Mouse (Mus musculus) cerebellum, postnatal 25 days (tissue): Measurements from ENCODE around the gene Eif2b3.
A peak's percentile ranks its signal among the peaks of the same experiment; 100 is the strongest.

ENCODE experiments used
- DNase-seq, 2 experiments: peaks; one replicate each; pipeline ENCODE4 v3.0.0; 2021; ENCODE audit warnings: mixed read lengths in 2 of 2

The Eif2b3 gene

DNA sequence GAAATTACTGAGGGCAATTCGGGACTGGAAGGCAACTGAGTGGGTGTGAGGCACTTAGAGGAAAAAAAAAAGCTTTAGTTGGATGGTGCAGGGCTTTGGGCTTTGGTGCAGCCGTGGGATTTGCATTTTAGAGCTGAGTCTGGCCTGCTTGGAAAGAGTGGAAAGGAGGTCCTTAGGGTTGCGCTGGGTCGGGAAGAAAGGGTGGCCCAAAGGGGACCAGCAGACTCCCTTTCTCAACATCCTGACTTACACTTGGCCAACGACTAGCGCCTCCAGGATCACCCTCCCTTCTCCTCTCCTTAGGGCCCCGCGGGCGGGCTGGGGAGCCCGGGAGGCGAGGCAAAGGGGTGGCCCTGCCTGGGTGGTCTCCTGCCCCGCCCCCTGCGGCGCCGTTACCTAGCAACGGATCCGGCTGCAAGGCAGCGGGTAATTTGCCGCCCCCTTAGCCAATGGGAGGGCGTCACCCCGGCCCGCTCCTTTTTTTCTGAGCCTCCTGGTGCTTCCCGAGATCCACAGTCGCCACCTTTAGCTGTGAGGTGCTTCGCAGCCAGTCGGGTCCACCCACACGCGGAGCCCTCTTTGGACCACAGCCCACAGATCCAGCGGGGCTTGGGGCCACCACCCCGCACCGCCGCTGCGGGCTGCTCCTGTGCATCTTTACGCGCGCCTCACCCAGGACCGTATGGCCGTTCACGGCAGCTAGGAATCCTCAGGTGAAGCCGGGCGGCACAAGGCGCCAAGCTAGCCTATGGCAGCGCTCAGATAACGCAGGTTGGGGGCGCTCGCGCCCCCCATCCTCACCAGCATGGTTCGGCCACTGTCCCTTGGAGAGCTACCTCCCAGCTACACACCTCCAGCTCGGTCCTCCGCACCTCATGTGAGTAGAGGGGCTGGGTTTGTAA, 76.6 kb downstream of the Eif2b3 start, which contains the start of gene Ptch2:
Ptch2 (plus strand) TSS at position 525 of the 902 bp plus-strand sequence.
- DNase-seq = peak; percentile 47 to 66

DNA sequence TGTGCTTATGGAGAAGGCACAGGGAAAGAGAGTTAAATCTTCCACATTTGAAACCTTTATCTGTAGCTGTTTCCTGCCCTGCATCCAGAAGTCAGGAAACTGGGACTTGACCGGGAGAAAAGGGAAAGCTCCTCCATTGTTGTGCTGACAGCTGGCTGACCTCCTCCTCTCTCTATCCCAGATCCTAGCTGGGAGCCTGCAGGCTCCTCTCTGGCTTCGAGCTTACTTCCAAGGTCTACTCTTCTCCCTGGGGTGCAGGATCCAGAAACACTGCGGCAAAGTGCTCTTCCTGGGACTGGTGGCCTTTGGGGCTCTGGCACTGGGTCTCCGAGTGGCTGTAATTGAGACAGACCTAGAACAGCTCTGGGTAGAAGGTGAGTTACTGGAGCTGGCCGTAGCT, 77.5 kb downstream of the Eif2b3 start:
- no peak for DNase-seq

DNA sequence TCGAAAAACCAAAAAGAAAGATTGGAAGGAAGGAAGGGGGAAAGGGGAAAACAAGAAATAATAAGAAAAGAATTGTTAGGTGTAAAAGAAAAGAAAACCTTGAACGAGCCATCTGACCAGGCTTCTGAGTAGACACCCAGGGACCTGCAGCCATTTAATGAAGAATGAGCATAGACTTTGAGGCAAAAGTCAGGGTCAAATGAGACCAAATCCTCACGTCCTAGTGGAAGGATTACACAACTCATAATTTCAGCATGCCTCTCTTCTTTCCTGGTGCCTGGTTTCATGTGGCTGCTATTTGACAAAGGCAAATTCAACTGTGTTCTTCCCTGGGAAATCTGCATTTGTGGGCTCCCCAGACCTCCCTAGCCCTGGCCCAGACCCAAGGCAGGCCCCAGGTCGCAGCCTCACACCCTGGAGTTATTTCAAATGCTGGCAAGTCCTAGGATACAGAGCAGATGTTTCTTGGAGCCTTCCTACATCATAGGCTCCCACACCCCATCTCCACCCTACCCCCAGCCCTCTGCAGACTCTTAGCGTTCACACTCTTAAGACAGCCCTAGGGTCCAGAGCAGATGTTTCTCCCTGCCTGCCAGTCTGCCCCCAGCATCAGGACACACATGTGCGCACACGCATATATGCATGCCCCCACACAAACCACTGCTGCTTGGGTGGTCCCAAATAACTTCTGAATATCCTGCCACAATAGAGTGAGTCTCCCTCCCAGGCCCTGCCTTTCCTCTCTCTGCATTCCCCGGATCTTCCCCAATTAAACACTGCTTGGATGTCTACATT, 79.0 kb downstream of the Eif2b3 start:
- no peak for DNase-seq

DNA sequence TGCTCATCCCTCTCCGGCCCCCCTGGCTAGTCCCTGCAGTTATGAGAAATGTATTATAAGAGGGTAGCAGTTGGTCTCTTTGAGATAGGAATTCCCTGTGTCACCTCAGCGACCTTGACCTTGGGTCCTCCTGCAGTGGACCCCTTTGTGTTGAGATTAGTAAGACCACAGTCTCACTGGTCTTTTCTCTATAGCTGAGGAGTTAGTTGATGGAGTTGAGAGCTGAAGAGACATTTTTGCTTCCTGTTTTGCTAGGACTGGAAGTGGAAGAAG, 79.5 kb downstream of the Eif2b3 start:
- no peak for DNase-seq

DNA sequence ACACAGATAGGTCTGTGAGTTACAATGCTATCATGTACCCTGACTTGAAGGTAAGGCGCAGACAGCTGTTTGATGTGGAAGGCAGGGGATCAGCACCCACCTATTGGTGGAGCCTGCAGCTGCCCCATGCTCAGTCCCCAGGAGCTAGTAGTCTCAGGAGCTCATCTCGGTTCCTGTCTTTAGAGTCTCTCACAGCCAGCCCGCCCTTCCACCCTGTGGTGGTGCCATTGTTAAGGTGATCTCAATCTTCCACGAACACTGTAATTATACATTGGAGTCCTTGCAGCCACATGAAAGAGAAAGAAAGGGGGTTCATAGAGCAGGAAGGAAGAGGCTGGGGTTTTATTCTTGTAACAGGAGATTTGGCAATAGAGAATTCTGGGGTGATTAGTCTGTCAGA, 80.8 kb downstream of the Eif2b3 start:
- DNase-seq = no peak

DNA sequence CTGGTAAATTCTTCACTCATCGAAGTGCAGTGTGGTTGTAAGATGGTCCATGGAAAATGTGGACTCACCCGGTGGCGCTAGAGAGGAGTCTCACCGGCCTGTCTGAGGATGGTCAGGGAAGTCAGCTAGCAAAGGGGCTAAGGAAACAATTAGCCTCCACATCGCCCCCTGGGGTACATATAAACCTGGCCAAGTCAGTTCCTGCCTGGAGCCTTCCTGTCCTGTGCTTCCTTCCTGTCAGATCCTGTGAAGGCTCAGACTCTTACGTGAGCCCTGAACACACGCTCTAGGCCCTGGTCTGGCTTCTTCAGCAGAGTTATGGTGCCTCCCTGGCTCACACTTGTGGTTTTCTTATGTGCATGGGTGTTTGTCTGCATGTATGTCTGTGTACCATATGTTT, 82.0 kb downstream of the Eif2b3 start:
- no peak for DNase-seq

DNA sequence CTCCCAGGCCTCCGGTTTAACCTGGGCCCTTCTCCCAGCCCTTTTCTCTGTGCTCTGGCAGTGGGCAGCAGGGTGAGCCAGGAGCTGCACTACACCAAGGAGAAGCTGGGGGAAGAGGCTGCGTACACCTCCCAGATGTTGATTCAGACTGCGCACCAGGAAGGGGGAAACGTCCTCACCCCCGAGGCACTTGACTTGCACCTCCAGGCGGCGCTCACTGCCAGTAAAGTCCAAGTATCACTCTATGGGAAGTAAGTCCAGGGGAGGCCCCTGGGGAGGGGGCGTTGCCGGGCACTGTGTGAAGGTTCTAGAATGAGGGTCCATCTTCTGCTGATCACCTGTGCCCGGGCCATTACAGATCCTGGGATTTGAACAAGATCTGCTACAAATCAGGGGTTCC, 85.5 kb downstream of the Eif2b3 start:
- DNase-seq = no peak

DNA sequence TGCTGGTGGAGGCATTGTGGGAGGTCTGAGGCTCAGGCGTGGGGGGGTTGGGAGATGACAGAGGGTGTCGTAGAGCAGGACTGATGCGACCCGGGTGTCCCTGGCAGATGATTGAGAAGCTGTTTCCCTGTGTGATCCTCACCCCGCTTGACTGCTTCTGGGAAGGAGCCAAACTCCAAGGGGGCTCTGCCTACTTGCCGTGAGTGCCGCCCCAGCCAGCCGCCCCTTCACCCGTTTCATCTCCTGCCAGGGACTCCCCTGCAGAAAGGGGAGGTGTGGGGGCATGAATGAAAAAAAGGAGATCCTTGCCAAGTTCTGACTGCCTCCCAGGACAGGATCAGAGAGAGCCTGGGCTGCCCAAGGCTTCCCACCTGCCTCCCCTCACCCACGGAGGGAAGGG, 85.9 kb downstream of the Eif2b3 start:
- DNase-seq = no peak

DNA sequence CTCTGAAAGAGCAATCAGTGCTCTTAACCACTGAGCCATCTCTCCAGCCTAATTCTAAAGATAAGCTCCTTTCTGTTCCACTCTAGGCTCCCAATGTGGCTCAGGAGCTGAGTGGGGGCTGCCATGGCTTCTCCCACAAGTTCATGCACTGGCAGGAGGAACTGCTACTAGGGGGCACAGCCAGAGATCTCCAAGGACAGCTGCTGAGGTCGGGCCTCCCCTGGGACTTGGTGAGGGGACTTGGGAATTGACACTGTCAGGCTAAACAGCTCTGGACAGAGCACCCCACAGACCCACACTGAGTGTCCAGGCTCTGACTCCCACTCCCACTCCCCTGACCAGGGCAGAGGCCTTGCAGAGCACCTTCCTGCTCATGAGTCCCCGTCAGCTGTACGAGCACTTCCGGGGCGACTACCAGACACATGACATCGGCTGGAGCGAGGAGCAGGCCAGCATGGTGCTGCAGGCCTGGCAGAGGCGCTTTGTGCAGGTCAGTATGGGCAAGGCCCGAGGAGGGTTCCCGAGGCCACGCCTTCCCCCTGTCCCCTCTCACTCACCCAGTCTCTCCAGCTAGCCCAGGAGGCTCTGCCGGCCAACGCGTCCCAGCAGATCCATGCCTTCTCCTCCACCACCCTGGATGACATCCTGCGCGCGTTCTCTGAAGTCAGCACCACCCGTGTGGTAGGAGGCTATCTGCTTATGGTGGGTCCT, 88.8 kb downstream of the Eif2b3 start:
- no peak for DNase-seq

DNA sequence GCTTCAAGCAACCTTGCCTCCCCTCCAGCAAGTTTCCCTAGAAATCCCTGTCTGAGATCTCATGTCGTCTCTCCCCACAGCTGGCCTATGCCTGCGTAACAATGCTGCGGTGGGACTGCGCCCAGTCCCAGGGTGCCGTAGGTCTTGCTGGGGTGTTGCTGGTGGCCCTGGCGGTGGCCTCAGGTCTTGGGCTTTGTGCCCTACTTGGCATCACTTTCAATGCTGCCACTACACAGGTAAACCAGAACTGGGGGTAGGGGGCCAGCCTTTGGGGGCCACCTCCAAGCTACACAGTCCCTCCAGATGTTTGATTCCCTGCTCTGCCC, 89.3 kb downstream of the Eif2b3 start:
- no peak for DNase-seq

DNA sequence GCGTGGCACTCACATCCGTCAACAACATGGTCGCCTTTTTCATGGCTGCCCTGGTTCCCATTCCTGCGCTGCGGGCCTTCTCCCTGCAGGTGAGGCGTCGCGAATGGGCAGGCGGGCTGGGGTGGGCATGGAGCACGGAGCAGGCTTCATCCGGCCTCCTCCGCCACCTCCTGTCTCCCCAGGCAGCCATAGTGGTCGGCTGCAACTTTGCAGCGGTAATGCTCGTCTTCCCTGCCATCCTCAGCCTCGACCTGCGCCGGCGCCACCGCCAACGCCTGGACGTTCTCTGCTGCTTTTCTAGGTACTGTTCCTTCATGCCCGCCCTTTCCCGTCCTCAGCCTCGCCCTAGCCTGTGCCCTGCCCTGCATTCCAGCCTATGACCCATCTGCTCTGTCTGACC, 90.1 kb downstream of the Eif2b3 start:
- DNase-seq = no peak

DNA sequence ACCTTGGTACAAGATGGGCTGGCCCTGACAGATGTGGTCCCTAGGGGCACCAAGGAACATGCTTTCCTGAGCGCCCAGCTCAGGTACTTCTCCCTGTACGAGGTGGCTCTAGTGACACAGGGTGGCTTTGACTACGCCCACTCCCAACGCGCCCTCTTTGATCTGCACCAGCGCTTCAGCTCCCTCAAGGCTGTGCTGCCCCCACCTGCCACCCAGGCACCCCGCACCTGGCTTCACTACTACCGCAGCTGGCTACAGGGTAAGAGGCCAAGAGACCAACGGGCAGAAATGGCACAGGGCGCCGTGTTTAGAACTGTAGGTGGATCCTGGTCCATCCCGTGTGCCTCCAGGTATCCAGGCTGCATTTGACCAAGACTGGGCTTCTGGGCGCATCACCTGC, 91.0 kb downstream of the Eif2b3 start:
- DNase-seq = no peak

DNA sequence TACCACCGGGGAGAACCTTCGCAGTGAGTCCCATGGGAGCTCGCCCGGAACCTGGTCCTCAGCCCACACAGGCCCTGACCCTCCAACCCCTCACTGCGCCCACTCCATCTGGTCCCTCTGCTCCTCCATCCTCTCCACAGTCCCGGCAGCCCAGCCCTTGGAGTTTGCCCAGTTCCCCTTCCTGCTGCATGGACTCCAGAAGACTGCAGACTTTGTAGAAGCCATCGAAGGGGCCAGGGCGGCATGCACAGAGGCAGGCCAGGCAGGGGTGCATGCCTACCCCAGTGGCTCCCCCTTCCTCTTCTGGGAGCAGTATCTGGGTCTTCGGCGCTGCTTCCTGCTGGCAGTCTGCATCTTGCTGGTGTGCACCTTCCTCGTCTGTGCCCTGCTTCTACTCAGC, 91.8 kb downstream of the Eif2b3 start:
- no peak for DNase-seq

DNA sequence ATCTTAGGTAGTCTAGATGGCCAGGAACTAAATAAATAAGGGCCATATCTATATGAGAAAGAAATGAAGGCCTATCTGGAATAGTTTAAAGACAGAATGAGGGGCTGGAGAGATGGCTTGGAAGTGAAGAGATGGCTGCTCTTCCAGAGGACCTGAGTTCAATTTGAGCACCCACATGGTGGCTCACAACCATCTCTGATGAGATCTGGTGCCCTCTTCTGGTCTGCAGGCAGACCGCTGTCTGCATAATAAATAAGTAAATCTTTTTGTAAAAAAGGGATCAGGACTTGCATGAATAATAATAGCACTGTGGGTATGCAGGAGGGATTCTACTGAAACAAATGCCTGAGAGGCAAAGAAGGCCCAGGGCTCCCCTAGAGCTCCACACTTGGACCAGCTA, 94.0 kb downstream of the Eif2b3 start:
- DNase-seq = no peak

DNA sequence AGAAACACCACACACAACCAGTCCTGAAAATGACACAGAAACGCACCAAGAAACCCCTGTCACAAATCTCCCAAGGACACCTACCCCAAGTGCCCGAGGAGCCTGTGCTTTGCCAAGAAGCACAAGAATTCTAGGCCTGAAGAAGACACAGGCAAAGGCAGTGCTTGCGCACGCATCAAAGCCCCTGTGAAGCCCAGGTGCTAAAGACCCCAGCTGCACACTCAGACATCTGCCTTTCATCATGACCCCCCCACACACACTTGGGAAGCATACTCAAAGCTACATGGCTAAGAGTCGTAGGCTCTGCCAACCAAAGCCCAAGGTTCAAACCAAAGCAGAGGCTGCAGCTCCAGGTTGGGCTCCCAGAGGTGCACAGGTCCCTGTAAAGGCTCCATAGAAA, 96.4 kb downstream of the Eif2b3 start:
- no peak for DNase-seq

DNA sequence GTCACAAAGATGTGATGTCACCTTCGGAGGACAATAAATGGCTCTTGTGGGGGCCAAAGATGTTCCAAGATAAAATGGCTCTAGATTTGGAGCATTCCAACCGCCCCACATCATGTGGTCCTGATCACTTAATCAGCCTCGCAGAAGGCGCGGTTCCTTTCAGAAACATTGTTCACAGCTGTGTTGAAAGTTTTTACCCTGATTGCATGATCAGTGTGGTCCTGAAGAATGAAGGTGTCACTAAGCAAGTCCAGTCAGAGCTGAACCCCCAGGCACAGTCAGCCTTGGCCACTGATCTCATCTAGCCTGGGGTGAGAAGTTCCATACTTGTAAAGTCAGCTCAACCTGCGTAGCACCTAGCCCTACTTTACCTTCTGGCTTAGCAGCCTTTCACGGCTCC, 98.7 kb downstream of the Eif2b3 start:
- DNase-seq = no peak

DNA sequence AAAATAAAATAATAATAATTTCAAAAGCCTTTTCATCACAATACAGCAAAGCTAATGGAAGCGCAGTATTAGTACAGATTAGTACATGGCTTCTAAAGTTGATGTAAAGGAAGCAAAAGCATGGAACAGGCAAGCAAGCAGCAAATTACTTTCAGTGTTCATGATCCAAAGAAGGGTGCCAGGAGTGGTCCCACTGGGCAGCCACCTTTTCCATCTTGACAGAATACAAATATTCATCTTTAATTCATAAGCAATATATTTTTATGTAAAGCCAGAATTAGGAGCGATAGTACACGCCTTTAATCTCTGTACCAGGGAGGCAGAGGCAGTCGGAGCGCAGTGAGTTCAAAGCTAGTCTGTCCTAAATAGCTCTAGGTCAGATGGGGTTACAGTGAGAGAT, 100.4 kb downstream of the Eif2b3 start:
- DNase-seq = no peak

DNA sequence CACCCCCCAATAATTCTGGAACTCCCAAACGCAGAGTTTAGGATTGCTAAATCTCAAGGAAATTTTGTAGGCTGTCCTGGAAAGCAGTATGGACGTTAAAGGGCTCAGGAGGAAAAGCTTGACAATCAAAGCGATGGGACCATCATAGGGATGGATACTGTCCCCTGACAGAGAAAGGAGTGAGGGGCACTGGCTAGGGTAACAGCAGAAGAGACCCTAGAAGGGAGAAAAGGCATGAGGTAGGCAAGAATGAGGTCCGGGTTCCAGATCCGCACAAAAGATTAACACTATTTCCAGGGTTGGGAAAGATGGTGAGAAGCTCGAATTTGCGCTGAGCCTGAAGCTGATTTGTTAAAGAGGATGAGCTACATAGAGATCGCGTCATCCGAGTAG, 100.8 kb downstream of the Eif2b3 start:
- DNase-seq = no peak

DNA sequence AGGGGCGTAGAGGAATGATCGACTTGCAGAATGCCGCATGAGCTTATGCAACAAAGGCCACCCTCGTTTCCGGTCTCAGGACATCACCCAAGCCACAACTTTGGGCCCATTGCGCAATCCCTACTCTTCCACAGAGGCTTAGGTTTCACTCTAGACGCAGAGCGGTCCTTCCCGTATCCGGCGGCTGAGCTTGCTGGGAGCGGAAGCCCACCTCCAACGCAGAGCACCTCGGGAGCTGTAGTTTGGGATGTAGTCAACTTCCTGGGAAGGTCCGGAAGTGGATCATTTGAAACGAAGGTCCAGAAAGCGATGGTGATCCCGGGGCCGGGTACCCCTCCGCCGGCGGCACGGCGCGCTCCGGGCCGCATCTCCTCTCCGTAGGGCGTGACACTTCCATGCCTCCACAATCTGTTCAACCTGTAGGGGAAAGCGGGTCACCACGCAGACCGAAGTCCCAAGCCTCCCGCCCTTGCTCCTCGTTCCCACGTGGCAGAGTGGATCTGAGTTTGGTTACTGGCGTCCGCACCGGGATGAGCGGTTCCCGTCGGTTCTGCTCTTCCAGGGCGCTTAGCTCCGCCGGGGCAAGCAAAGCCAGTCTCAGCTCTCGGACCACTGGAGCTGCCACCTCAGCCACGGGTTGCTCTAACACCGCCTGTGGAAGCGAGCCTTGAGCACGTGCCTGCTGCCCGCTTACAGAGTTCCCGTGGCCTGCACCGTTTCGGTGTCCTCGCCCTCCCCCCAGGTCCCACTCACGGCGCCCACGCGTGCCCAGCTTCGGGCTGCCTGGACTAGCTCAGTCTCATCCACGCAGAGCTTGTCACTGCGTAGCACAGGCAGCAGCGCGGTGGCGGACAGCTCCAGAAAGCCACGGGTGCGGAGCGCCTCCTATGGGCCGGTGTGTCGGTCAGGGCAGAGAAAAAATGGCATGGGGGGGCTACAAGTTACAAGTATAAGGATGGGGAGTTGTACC, 101.5 kb downstream of the Eif2b3 start:
- peak; percentile 91 to 93 for DNase-seq

DNA sequence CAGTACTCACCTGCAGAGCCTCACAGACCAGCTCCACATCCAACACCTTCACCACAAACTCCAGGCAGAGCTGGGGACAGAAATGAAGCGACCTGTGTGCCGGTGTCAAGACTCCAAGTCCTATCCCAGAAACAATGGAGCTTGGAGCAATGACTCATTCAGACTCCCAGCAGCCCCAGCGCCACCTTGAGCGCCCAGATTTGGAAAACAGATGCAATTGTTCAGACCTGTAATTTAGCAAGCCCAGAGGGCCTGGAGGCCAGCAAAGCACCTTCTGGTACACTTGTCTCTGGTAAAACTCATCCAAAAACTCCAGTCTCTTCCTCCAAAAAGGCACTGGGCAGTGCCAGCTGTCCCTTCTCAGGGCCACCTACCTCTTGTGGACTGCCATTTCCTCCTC, 103.0 kb downstream of the Eif2b3 start:
- DNase-seq = peak in 1 of 2 experiments; percentile 6

DNA sequence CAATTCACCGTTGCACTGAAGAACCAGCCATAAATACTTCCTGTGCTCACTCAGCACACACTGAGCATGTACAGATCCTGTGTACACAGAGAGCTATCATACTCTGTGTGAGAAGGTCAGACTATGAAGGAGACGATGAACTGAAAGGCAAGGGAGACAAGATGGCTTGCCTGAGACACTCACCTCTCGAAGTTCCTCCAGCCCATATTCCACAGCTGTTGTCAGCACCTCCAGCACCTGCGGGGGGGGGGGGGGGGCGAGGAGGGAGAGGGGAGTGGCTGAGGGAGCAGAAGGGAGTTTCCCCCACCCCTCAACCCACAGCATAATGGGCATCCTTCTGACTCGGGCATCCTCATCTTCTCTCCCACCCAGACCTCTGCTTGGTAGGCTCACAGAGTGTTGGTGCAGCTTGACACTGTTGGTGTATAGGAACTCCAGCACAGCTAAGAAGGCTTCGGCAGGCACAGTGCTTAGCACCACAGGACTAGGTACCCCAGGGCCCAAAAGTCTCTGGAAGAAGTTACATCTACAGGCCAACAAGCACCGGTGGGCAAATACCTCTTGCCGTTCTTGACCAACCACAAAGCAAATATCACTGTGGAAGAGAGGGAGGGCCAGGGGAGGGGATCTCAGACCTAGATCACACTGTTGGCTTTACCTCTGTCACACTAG, 104.5 kb downstream of the Eif2b3 start:
- no peak for DNase-seq

DNA sequence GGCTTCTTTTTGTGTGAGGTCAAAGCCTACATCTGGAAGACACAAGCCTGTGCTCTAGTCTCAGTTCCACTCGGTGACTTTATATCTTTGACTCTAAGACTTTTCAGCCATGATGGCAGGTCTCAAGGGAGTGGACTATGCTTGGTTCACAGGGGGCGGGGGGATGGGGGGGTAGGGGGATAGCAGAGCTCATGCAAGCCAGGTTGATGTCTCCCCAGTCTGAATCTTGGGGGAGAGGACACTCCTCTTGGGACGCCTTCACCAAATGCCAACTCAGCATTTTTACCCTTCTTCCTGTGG, 105.0 kb downstream of the Eif2b3 start:
- DNase-seq = no peak
